Mouse (Mus musculus) heart, postnatal 25 days (tissue): ENCODE data around the gene Gja8. TPM values are rescaled to one million over a fixed set of nuclear protein-coding genes. Genes with fewer than 3 reads are reported as not detected.

Experiments used
- DNase-seq: peaks from one replicate; pipeline ENCODE4 v3.0.0; 2022; ENCODE audit warnings: low spot score
- intact Hi-C: fragments of 180-260 bp; cut with DNase I; formaldehyde crosslinking; loops from one replicate; pipeline ENCODE4 v1.15.1; 2025
- total RNA-seq, 2 experiments: library from RNA; stranded (reverse); gene quantifications; 2 replicates each; pipeline ENCODE4 v1.2.3; 2021

Gene Gja8
- under 1 TPM in 1 of 2 experiments, not detected in 1; 0.03 TPM for total RNA-seq

GRCm38 (mm10) chr3:96925920-96926319, at the start of gene Gja8:
Gja8 (minus strand) TSS chr3:96926020.
- no peak for DNase-seq
- intact Hi-C loops, result no loop called here

GRCm38 (mm10) chr3:96974467-96974866, 48.6 kb upstream of the Gja8 start:
- DNase-seq, result no peak

GRCm38 (mm10) chr3:96970986-96971385, 45.2 kb upstream of the Gja8 start:
- intact Hi-C loops, result no loop called here

More at GRCm38 (mm10) chr3:96974467-96974866, 48.6 kb upstream of the Gja8 start:
- intact Hi-C loops, result no loop called here

GRCm38 (mm10) chr3:96963088-96964034, 37.5 kb upstream of the Gja8 start:
- DNase-seq, result no peak
- intact Hi-C loops, result loop anchor here (5.0 kb wide), 1 partner anchor 54 kb away; no protein-coding TSS in a partner anchor

More at GRCm38 (mm10) chr3:96970986-96971385, 45.2 kb upstream of the Gja8 start:
- no peak for DNase-seq

- intact Hi-C loops, result loop anchor here (5.0 kb wide), 1 partner anchor 57 kb away; no protein-coding TSS in a partner anchor
- DNase-seq, result no peak
Measured at GRCm38 (mm10) chr3:96960597-96960996, 34.8 kb upstream of the Gja8 start.

GRCm38 (mm10) chr3:96953489-96954233, 27.8 kb upstream of the Gja8 start:
- peak; percentile 33 for DNase-seq
- intact Hi-C loops, result no loop called here

- intact Hi-C loops, result no loop called here
- DNase-seq, result no peak
Measured at GRCm38 (mm10) chr3:96942706-96943105, 16.9 kb upstream of the Gja8 start.

- intact Hi-C loops, result loop anchor here (1.0 to 10.0 kb wide), 3 partner anchors 124 to 646 kb away; no protein-coding TSS in a partner anchor
Measured at GRCm38 (mm10) chr3:96938738-96939137, 12.9 kb upstream of the Gja8 start.

GRCm38 (mm10) chr3:96937606-96938005, 11.8 kb upstream of the Gja8 start:
- intact Hi-C loops, result loop anchor here (1.0 to 10.0 kb wide), 5 partner anchors 125 to 647 kb away; no protein-coding TSS in a partner anchor
- DNase-seq, result no peak

More at GRCm38 (mm10) chr3:96938738-96939137, 12.9 kb upstream of the Gja8 start:
- DNase-seq, result peak; percentile 51

- DNase-seq, result no peak
- intact Hi-C loops, result loop anchor here (2.0 to 10.0 kb wide), 3 partner anchors 126 to 649 kb away; no protein-coding TSS in a partner anchor
Measured at GRCm38 (mm10) chr3:96936241-96936640, 10.4 kb upstream of the Gja8 start.

GRCm38 (mm10) chr3:96931261-96931681, 5.5 kb upstream of the Gja8 start:
- no peak for DNase-seq
- intact Hi-C loops, result loop anchor here (10.0 kb wide), 1 partner anchor 654 kb away; no protein-coding TSS in a partner anchor

GRCm38 (mm10) chr3:96924631-96925030, 1.2 kb downstream of the Gja8 start:
- DNase-seq, result no peak
- intact Hi-C loops, result no loop called here

- no peak for DNase-seq
- intact Hi-C loops, result no loop called here
Measured at GRCm38 (mm10) chr3:96920991-96921390, 4.8 kb downstream of the Gja8 start.

- intact Hi-C loops, result no loop called here
Measured at GRCm38 (mm10) chr3:96905592-96905991, 20.2 kb downstream of the Gja8 start.

GRCm38 (mm10) chr3:96904851-96905541, 20.8 kb downstream of the Gja8 start, which contains the start of gene Gpr89:
Gpr89 (minus strand) TSS chr3:96905346.
- intact Hi-C loops, result no loop called here
- DNase-seq, result peak; percentile 84

More at GRCm38 (mm10) chr3:96905592-96905991, 20.2 kb downstream of the Gja8 start:
- no peak for DNase-seq

GRCm38 (mm10) chr3:96904393-96904792, 21.4 kb downstream of the Gja8 start, which contains the start of gene Gja5:
Gja5 (plus strand) TSS chr3:96904693.
- DNase-seq, result no peak
- intact Hi-C loops, result no loop called here

- no peak for DNase-seq
- intact Hi-C loops, result no loop called here
Measured at GRCm38 (mm10) chr3:96902336-96902999, 23.4 kb downstream of the Gja8 start.

- intact Hi-C loops, result no loop called here
- no peak for DNase-seq
Measured at GRCm38 (mm10) chr3:96883690-96884089, 42.1 kb downstream of the Gja8 start.
